Mouse (Mus musculus): ENCODE data around the gene Hoxc9. TPM values are rescaled to one million over a fixed set of nuclear protein-coding genes. Genes with fewer than 3 reads are reported as not detected.

The Hoxc9 gene
- polyA plus RNA-seq, 1 experiment from 2014 or later: not detected

DNA sequence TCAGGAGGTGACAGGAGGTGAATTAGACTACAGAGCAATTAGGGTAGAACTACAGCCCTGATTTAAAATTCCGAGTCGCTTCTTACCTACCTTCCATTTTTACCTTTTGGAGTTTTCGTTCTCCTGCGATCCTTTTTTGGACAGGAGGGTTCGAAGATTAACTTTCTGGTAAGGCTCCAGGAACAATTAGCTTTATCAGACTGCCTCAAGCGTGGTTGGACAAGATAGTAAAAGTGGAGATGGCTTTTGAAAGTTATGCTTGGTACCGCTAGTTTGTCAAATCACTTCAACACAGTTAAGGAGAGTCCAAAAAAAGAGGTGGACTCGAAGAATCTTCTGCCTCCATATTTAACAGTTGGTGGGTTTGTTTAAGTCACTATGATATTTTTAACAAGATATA lies 45.3 kb downstream of the Hoxc9 start:
- Histone ChIP-seq H3K27ac (ENCODE audit: low read length) (no peak overlapping the region), H3K9me3 (ENCODE audit: control insufficient read depth, low read length) (no peaks in the 10 kb centered on the region), H3K4me2 (ENCODE audit: low read depth, low read length) (no peak overlapping the region), H3K4me1 (replicated peaks; ENCODE audit: control insufficient read depth, insufficient read depth, low read length) (no peaks in the 10 kb centered on the region), H3K36me3 (ENCODE audit: control insufficient read depth, insufficient read depth, low read length) (no peaks in the 10 kb centered on the region), H3K9ac (ENCODE audit: low read length) (no peak overlapping the region), H3K4me3 (ENCODE audit: low read length) (no peak overlapping the region), H3K27me3 (ENCODE audit: control insufficient read depth, insufficient read depth, low read depth, low read length) (peaks cover 93% of the 10 kb centered on the region)
- no peak for ATAC-seq (ENCODE audit: low read depth)
- 8% methylated on average over 8 of the region's 8 CpGs for WGBS

DNA sequence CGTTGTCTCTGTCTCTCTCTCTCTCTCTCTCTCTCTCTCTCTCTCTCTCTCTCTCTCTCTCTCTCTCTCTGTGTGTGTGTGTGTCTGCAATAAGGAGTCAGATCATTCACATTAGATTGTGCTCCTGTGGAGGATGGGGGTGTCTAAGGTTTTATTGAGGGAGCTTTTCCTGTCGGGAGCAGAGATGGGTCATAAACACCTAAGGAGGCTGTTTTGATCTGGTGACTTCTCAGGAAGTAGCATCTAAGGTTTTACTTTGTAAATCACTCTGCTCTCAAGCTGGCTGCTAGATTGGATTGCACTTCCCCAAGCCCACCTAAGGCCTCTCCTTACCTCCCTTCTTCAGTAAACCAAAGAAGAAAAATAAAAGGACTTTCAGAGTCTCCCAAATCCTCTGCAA lies 47.9 kb downstream of the Hoxc9 start:
- Histone ChIP-seq H3K4me2 (ENCODE audit: low read depth, low read length) (no peak overlapping the region), H3K36me3 (ENCODE audit: control insufficient read depth, insufficient read depth, low read length) (no peaks in the 10 kb centered on the region), H3K4me3 (ENCODE audit: low read length) (no peak overlapping the region), H3K4me1 (replicated peaks; ENCODE audit: control insufficient read depth, insufficient read depth, low read length) (no peaks in the 10 kb centered on the region), H3K27me3 (ENCODE audit: control insufficient read depth, insufficient read depth, low read depth, low read length) (peaks cover 91% of the 10 kb centered on the region), H3K9me3 (ENCODE audit: control insufficient read depth, low read length) (no peaks in the 10 kb centered on the region), H3K27ac (ENCODE audit: low read length) (no peak overlapping the region), H3K9ac (ENCODE audit: low read length) (no peak overlapping the region)
- WGBS: 2% methylated on average over 2 of the region's 2 CpGs
- ATAC-seq (ENCODE audit: low read depth): no peak

DNA sequence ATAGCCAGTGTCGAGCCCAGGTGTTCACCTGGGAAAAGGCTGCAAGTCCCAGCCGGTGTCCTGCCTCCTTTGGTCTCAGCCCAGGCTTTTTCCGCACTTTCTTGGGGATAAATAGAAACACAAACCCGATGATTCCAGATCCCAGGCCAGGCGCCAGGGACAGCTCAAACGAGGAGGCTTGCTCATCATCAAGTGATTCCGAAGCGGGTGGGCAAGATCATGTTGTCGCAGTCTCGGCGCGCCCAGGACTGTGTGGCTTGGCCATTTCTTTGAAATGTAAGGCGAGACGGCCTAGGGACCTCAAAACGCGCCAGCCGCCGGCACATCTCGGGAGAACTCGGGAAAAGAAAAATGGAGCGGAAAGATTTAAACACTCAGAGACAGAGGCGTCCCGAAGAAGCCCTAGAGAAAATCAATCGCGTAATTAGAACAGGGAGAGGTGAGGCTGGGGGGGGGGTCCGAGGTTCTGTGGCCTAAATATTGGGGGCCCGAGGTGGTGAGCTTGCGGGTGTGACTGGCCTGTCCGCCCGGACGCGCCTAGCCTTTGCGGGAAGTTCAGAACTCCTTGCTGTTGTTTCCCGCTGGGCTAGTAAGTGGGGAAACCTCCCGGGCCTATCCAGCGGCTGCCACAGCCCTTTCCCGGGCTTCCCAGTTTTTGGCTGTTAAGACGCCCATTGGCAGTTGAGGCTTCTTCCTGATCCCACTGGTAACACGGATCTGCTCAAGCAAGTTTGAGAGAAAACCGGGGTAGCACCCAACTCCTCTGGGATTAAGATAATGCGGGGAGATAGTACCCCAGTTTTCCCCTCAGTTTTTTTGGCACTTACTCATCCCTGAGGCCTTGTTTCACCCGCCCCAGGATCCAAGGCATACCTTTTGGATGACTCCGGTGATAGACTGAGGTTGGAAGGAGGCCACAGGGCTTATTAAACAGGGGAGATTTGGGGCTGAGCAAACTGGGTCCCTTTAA lies 51.3 kb downstream of the Hoxc9 start:
- no peak for ATAC-seq (ENCODE audit: low read depth)
- Histone ChIP-seq H3K9me3 (ENCODE audit: control insufficient read depth, low read length) (no peaks in the 10 kb centered on the region), H3K27me3 (ENCODE audit: control insufficient read depth, insufficient read depth, low read depth, low read length) (peaks cover 87% of the 10 kb centered on the region), H3K27ac (ENCODE audit: low read length) (no peak overlapping the region), H3K9ac (ENCODE audit: low read length) (no peak overlapping the region), H3K4me2 (ENCODE audit: low read depth, low read length) (no peak overlapping the region), H3K4me1 (replicated peaks; ENCODE audit: control insufficient read depth, insufficient read depth, low read length) (no peaks in the 10 kb centered on the region), H3K36me3 (ENCODE audit: control insufficient read depth, insufficient read depth, low read length) (no peaks in the 10 kb centered on the region), H3K4me3 (ENCODE audit: low read length) (no peak overlapping the region)
- 8% methylated on average over 43 of the region's 43 CpGs for WGBS

DNA sequence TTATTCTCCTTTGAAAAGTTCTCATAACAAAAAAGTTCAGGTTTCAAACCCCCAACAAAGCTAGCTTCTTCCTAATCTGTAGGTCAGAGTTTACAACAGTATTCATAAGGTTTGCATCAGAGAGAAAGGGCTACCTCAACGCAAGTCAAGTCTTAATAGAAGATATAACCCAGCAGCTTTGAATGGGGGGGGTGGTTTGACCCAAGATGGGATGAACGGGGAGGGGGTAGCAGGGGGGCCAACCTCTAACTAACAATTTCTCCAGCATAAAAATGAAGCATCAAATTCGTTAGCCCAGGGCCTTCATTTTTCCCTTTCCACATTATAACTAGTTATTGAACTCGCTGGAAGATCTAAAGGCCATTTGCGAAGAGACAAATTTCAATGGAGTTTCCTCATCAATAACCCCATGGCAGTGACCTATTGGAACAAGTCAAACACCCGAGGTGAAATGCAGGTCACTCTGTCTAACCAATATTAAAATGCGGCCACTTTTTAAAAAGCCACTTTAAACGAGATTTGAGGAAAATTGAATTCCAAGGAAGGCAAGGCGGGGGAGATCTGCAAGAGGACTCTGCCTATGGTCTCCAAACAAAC lies 52.8 kb downstream of the Hoxc9 start:
- peaks cover 86% of the 10 kb centered on the region for H3K27me3 ChIP-seq (ENCODE audit: control insufficient read depth, insufficient read depth, low read depth, low read length)

DNA sequence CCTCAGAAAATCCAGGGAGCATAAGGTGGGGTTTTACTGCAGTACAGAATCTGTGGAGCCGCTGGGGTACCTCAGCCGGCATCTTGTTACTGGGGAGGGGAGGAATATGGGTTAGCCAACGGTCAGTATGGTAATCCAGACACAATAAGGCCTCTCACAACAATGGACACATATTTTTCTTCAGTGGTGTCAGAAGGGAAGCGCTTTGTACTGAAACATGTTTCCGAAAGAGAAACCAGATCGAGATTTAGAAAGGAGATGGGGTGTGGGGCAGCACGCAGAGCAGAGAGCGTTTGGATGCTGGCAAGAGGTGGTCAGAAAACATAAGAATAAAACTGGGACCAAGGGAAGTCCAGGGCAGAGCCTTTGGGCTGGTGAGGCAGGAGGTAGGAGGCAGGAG lies 53.9 kb downstream of the Hoxc9 start:
- no peak overlapping the region for H3K4me3 ChIP-seq (ENCODE audit: low read length)
- H3K27me3 ChIP-seq (ENCODE audit: control insufficient read depth, insufficient read depth, low read depth, low read length): peaks cover 87% of the 10 kb centered on the region
- H3K27ac ChIP-seq (ENCODE audit: low read length): no peak overlapping the region
- no peaks in the 10 kb centered on the region for H3K9me3 ChIP-seq (ENCODE audit: control insufficient read depth, low read length)
- H3K9ac ChIP-seq (ENCODE audit: low read length): no peak overlapping the region
- no peaks in the 10 kb centered on the region for H3K4me1 ChIP-seq (replicated peaks; ENCODE audit: control insufficient read depth, insufficient read depth, low read length)
- no peak overlapping the region for H3K4me2 ChIP-seq (ENCODE audit: low read depth, low read length)
- H3K36me3 ChIP-seq (ENCODE audit: control insufficient read depth, insufficient read depth, low read length): no peaks in the 10 kb centered on the region
- 21% methylated on average over 8 of the region's 8 CpGs for WGBS
- no peak for ATAC-seq (ENCODE audit: low read depth)

More for the DNA sequence above, 52.8 kb downstream of the Hoxc9 start:
- no peak overlapping the region for H3K4me2 ChIP-seq (ENCODE audit: low read depth, low read length)
- no peak for ATAC-seq (ENCODE audit: low read depth)
- no peaks in the 10 kb centered on the region for H3K36me3 ChIP-seq (ENCODE audit: control insufficient read depth, insufficient read depth, low read length)
- no peak overlapping the region for H3K9ac ChIP-seq (ENCODE audit: low read length)
- 37% methylated on average over 9 of the region's 9 CpGs for WGBS
- H3K9me3 ChIP-seq (ENCODE audit: control insufficient read depth, low read length): no peaks in the 10 kb centered on the region
- no peaks in the 10 kb centered on the region for H3K4me1 ChIP-seq (replicated peaks; ENCODE audit: control insufficient read depth, insufficient read depth, low read length)
- no peak overlapping the region for H3K4me3 ChIP-seq (ENCODE audit: low read length)
- no peak overlapping the region for H3K27ac ChIP-seq (ENCODE audit: low read length)

DNA sequence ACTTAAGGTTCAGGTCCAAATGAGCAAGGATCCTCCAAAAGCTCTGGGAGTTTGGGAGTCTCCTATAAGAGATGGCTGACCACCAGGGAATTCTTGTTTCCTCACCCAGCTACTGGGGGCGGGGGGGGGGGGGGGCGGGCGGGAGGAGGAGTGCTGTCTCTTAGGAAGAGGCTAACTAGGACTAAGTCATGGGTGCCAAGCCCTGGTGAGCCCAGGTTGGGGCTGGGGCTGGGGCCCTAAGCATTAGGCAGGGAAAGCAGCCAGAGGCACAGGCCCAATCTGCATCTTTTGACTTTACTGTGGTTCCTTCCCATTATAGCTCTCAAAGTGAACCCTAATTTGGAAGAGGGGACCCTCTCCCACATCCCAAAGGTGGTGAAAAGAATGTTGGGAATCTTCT lies 55.9 kb downstream of the Hoxc9 start:
- H3K36me3 ChIP-seq (ENCODE audit: control insufficient read depth, insufficient read depth, low read length): no peaks in the 10 kb centered on the region
- WGBS: no CpG with 5 or more reads among the region's 3 CpGs
- H3K9me3 ChIP-seq (ENCODE audit: control insufficient read depth, low read length): no peaks in the 10 kb centered on the region
- H3K9ac ChIP-seq (ENCODE audit: low read length): no peak overlapping the region
- H3K4me1 ChIP-seq (replicated peaks; ENCODE audit: control insufficient read depth, insufficient read depth, low read length): 0 out of 2 replicates have a peak, but pooled peaks cover 2% of the 10 kb centered on the region
- H3K4me2 ChIP-seq (ENCODE audit: low read depth, low read length): no peak overlapping the region
- H3K4me3 ChIP-seq (ENCODE audit: low read length): no peak overlapping the region
- ATAC-seq (ENCODE audit: low read depth): no peak
- H3K27ac ChIP-seq (ENCODE audit: low read length): no peak overlapping the region
- peaks cover 88% of the 10 kb centered on the region for H3K27me3 ChIP-seq (ENCODE audit: control insufficient read depth, insufficient read depth, low read depth, low read length)

DNA sequence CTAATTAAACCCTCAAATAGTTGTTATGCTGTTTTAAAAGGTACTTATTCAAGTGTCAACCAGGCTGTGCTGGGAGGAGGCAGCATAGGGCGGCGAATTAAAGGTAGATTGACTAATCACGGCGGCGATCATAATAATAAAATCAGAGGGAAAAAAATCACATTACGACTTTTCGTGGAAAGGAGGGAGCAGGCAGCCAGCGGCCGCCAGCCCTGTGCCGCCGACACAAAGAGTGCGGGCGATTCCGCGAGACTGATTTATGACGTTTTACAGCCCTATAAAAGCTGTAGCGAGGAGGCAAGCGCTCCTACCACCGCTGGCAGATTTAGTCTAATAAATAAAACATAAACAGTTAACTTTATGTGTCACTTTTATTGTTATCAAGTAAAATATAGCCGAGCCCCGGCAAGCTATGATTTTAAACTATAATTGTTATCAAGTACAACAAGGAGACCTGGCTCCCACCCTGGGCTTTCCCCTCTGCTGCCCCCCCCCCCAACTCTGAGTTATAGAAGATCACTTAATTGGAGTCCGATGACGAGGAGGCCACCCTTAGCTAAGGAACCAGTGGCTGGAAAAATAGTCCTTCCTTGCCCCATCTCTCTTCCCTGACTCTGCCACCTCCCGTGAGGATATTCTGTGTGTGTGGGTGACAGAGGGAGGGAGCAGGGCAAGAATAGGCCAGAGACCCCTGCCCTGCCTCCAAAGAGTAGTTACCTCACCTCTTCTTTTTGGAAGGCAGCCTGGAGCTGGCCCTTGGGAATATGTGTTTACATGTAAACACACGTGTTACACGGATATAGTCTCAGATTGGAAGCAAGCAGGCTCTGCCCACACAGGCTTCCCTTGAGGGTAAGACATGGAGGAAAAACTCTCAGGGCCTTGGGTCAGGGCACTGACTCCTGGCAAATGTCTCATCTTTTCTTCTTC lies 56.7 kb downstream of the Hoxc9 start:
- peaks cover 90% of the 10 kb centered on the region for H3K27me3 ChIP-seq (ENCODE audit: control insufficient read depth, insufficient read depth, low read depth, low read length)
- no peaks in the 10 kb centered on the region for H3K9me3 ChIP-seq (ENCODE audit: control insufficient read depth, low read length)
- WGBS: 5% methylated on average over 26 of the region's 26 CpGs
- no peak overlapping the region for H3K9ac ChIP-seq (ENCODE audit: low read length)
- no peak overlapping the region for H3K27ac ChIP-seq (ENCODE audit: low read length)
- H3K36me3 ChIP-seq (ENCODE audit: control insufficient read depth, insufficient read depth, low read length): no peaks in the 10 kb centered on the region
- ATAC-seq (ENCODE audit: low read depth): no peak
- H3K4me1 ChIP-seq (replicated peaks; ENCODE audit: control insufficient read depth, insufficient read depth, low read length): 0 out of 2 replicates have a peak, but pooled peaks cover 2% of the 10 kb centered on the region
- H3K4me2 ChIP-seq (ENCODE audit: low read depth, low read length): no peak overlapping the region
- no peak overlapping the region for H3K4me3 ChIP-seq (ENCODE audit: low read length)

DNA sequence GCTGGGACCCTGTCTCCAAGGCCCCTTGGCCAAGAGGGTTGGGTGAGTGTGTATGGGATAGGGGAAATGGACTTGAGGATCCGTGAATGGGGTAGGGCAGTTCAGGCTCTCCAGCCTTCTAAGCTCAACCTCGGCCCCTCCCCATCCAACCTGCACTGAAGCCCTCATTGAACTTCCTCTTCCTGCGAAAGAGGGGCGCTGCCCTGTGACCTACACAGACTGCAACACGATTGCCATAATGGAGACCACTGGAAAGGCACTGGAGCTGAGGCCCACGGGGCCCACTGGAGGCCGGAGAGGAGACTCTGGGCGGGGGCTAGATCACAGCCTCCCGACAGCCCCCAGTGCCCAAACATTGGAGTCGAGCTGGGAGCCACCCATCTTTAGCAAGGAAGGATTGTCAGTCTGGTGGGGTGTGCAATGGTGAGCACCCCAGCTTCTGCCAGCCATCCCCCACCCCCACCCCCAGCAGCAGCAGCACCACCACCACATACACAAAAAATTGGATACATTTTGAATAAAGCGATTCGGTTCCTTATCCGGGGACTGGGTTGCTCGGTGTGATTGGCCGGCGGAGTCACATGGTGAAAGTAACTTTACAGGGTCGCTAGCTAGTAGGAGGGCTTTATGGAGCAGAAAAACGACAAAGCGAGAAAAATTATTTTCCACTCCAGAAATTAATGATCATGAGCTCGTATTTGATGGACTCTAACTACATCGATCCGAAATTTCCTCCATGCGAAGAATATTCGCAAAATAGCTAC lies 58.0 kb downstream of the Hoxc9 start:
- Histone ChIP-seq H3K27ac (ENCODE audit: low read length) (no peak overlapping the region), H3K4me2 (ENCODE audit: low read depth, low read length) (peak overlapping the region; percentile 67), H3K27me3 (ENCODE audit: control insufficient read depth, insufficient read depth, low read depth, low read length) (peaks cover 90% of the 10 kb centered on the region), H3K36me3 (ENCODE audit: control insufficient read depth, insufficient read depth, low read length) (no peaks in the 10 kb centered on the region), H3K9me3 (ENCODE audit: control insufficient read depth, low read length) (no peaks in the 10 kb centered on the region), H3K9ac (ENCODE audit: low read length) (peak overlapping the region; percentile 57), H3K4me1 (replicated peaks; ENCODE audit: control insufficient read depth, insufficient read depth, low read length) (0 out of 2 replicates have a peak, but pooled peaks cover 2% of the 10 kb centered on the region), H3K4me3 (ENCODE audit: low read length) (peak overlapping the region; percentile 52)
- peak; percentile 62; the same call in 1 of the 2 replicates for ATAC-seq (ENCODE audit: low read depth)
- WGBS: 2% methylated on average over 24 of the region's 24 CpGs
